Mouse (Mus musculus): Measurements from ENCODE around the gene Rab36.

DNA sequence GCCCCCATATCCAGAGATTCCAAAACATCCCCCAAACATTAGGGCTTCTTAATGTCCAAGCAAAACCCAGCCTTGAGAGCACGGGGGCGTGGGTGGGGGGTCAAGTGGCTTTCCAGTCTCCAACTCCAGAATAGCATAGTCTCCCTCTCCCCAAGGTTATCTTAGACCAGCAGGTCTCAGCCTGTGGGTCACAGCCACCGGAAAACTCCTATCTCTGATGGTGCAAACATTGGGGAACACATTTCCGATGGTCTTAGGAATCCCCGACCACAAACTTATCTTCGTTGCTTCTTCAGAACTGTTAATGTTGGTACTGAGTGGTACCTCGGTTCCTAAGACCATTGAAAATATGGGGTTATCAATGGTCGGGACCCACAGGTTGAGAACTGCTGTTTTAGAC lies 8.1 kb upstream of the Rab36 start:
- TF ChIP-seq POLR2A (IDR thresholded peaks at IDR 0.05; ENCODE audit: borderline replicate concordance, insufficient read depth, low read length) = no peak
- TF ChIP-seq CTCF (IDR thresholded peaks at IDR 0.05; ENCODE audit: borderline replicate concordance, insufficient read depth, low read depth, low read length) = no peak

Data from cerebellum, adult 2 months (tissue).